Mouse (Mus musculus): ENCODE measurements at regions not wholly inside any gene's neighbourhood (a gene's known extent, or its start where the extent isn't known, plus 50 kb on each side); places are given as distances from the start of the nearest gene placed in this dataset.

- no peaks in the 10 kb centered on the region for H3K4me1 ChIP-seq
- 85% methylated on average over 1 of the region's 1 CpGs for WGBS
- no peaks in the 10 kb centered on the region for H3K27me3 ChIP-seq (replicated peaks; ENCODE audit: low read depth, poor library complexity, severe bottlenecking)
- H3K27ac ChIP-seq (replicated peaks) = no peak overlapping the region
- H3K4me3 ChIP-seq = no peak overlapping the region
- DNase-seq (ENCODE audit: low spot score) = no peak
- no peaks in the 10 kb centered on the region for H3K36me3 ChIP-seq (replicated peaks)
- H3K9me3 ChIP-seq = no peaks in the 10 kb centered on the region
Observed at GRCm38 (mm10) chr10:97122693-97123092, 356.7 kb upstream of the Dcn start.

GRCm38 (mm10) chr10:97141561-97141960 lies 337.8 kb upstream of the Dcn start:
- Histone ChIP-seq H3K4me3 (no peak overlapping the region), H3K4me1 (no peaks in the 10 kb centered on the region), H3K27ac (replicated peaks) (no peak overlapping the region), H3K27me3 (replicated peaks; ENCODE audit: low read depth, poor library complexity, severe bottlenecking) (no peaks in the 10 kb centered on the region), H3K9me3 (no peaks in the 10 kb centered on the region), H3K36me3 (replicated peaks) (no peaks in the 10 kb centered on the region)
- no peak for DNase-seq (ENCODE audit: low spot score)
- WGBS = 71% methylated on average over 2 of the region's 2 CpGs

DNA sequence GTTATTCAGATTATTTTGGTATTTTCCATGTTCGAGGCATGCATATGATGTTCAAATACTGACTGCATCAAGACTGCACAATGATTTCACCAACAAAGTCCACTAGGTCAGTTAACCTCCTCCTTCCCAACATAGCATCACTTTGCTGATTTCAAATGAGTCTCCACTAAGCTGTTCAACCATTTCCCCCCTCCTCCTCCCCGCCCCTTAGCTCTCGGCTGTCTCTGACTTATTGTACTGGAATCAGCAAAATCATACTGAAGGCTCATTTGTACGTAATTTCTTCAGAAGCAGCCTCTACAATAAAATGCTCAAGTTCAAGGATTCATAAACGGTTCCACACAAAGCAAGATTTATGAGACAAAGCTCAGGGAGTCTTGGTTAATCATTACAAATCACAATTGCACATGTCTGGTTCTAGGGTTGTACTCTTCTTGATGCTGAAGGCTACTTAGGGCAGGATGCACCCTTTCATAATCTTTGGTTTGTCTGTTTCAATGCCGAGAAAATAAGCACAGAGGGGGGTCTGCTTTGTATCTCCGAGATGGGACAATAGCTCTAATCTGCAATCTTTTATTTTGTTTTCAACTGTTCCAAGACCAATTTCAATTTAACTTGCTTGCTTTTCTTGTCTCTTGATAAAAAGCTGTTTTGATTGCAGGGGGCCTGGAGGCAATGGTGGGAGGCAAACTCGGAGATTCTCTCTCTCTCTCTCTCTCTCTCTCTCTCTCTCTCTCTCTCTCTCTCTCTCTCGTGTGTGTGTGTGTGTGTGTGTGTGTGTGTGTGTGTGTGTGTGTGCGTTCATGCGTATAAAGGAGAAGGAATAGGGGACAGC lies 320.6 kb upstream of the Dcn start:
- Histone ChIP-seq H3K36me3 (replicated peaks) (no peaks in the 10 kb centered on the region), H3K9me3 (no peaks in the 10 kb centered on the region), H3K27me3 (replicated peaks; ENCODE audit: low read depth, poor library complexity, severe bottlenecking) (no peaks in the 10 kb centered on the region), H3K4me3 (no peak overlapping the region), H3K4me1 (no peaks in the 10 kb centered on the region; the same call in 1 of the 2 replicates), H3K27ac (replicated peaks) (no peak overlapping the region)
- no peak for DNase-seq (ENCODE audit: low spot score)
- 71% methylated on average over 10 of the region's 11 CpGs for WGBS

DNA sequence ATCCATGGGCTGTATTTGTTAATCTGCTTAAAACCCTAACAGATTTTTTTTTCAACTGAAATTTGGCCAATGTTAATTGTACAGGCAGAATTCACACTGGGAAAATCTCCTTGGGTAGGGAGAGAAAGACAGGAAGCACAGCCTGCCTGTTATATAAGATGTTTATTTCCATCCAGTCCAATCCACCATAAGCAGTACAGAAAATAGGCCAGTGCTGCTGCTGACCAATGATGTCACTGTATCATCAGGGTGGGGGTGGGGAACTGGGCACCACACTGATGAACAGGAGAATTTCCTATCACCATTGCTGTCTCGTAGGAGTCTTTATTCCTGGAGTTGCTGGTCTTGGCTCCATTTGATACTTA lies 320.0 kb upstream of the Dcn start:
- no peak overlapping the region for H3K27ac ChIP-seq (replicated peaks)
- no peaks in the 10 kb centered on the region for H3K36me3 ChIP-seq (replicated peaks)
- 83% methylated on average over 1 of the region's 1 CpGs for WGBS
- no peaks in the 10 kb centered on the region for H3K9me3 ChIP-seq
- no peak overlapping the region for H3K4me3 ChIP-seq
- no peak for DNase-seq (ENCODE audit: low spot score)
- no peaks in the 10 kb centered on the region; the same call in 1 of the 2 replicates for H3K4me1 ChIP-seq
- H3K27me3 ChIP-seq (replicated peaks; ENCODE audit: low read depth, poor library complexity, severe bottlenecking) = no peaks in the 10 kb centered on the region

GRCm38 (mm10) chr10:97159831-97160575 lies 319.4 kb upstream of the Dcn start:
- Histone ChIP-seq H3K4me1 (no peaks in the 10 kb centered on the region; the same call in 1 of the 2 replicates), H3K36me3 (replicated peaks) (no peaks in the 10 kb centered on the region), H3K9me3 (no peaks in the 10 kb centered on the region), H3K4me3 (no peak overlapping the region), H3K27ac (replicated peaks) (no peak overlapping the region), H3K27me3 (replicated peaks; ENCODE audit: low read depth, poor library complexity, severe bottlenecking) (no peaks in the 10 kb centered on the region)
- WGBS = 58% methylated on average over 10 of the region's 10 CpGs
- DNase-seq (ENCODE audit: low spot score) = peak; percentile 16

DNA sequence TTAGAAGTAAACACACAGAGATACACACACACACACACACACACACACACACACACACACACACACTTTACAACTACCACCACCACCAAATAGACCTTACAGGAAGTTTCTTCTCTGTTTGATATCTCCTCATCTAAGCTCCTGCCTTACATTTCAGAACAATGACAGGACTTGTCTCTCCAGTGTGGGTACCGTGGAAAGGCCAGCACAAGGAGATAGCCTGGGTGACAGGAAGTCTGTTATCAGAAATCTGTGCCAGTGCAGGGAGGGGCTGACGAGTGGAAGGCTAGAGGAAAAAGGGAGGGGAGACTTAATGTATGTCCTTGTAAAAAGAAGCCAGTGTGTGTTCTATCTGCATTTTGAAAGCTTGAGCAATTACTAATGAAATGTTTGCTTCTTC lies 318.5 kb upstream of the Dcn start:
- Histone ChIP-seq H3K27me3 (replicated peaks; ENCODE audit: low read depth, poor library complexity, severe bottlenecking) (no peaks in the 10 kb centered on the region), H3K36me3 (replicated peaks) (no peaks in the 10 kb centered on the region), H3K27ac (replicated peaks) (no peak overlapping the region), H3K4me3 (no peak overlapping the region), H3K9me3 (no peaks in the 10 kb centered on the region), H3K4me1 (no peaks in the 10 kb centered on the region; the same call in 1 of the 2 replicates)
- WGBS = 43% methylated on average over 2 of the region's 2 CpGs
- DNase-seq (ENCODE audit: low spot score) = no peak

GRCm38 (mm10) chr10:97178468-97178867 lies 300.9 kb upstream of the Dcn start:
- no peaks in the 10 kb centered on the region for H3K36me3 ChIP-seq (replicated peaks)
- no peaks in the 10 kb centered on the region for H3K9me3 ChIP-seq
- no peak for DNase-seq (ENCODE audit: low spot score)
- H3K27me3 ChIP-seq (replicated peaks; ENCODE audit: low read depth, poor library complexity, severe bottlenecking) = no peaks in the 10 kb centered on the region
- no peak overlapping the region for H3K4me3 ChIP-seq
- no peaks in the 10 kb centered on the region for H3K4me1 ChIP-seq
- 61% methylated on average over 3 of the region's 3 CpGs for WGBS
- H3K27ac ChIP-seq (replicated peaks) = no peak overlapping the region

DNA sequence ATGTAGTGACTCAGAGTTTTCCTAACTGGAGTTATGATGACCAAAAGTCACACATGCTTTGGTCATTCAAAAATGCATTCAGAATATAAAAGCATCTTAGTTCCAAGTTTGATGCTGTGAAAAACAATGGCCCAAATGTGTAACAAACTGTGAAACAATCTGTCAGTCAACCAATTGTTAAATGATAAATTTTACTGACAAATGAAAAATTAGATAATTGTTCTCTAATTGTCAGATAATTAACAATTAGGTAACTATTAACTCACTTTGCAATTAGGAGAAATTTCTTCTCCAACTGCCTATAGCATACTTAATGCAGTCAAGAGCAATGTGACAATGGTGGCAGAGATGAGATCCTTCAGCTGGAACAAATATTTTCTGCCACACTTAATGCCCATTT lies 289.7 kb upstream of the Dcn start:
- H3K27me3 ChIP-seq (replicated peaks; ENCODE audit: low read depth, poor library complexity, severe bottlenecking) = no peaks in the 10 kb centered on the region
- no peaks in the 10 kb centered on the region for H3K9me3 ChIP-seq
- no peaks in the 10 kb centered on the region for H3K36me3 ChIP-seq (replicated peaks)
- H3K4me3 ChIP-seq = no peak overlapping the region
- no peaks in the 10 kb centered on the region for H3K4me1 ChIP-seq
- DNase-seq (ENCODE audit: low spot score) = no peak
- no peak overlapping the region for H3K27ac ChIP-seq (replicated peaks)

GRCm38 (mm10) chr10:97211238-97211695 lies 268.1 kb upstream of the Dcn start:
- no peak overlapping the region for H3K4me3 ChIP-seq
- DNase-seq (ENCODE audit: low spot score) = no peak
- WGBS = 69% methylated on average over 4 of the region's 4 CpGs

DNA sequence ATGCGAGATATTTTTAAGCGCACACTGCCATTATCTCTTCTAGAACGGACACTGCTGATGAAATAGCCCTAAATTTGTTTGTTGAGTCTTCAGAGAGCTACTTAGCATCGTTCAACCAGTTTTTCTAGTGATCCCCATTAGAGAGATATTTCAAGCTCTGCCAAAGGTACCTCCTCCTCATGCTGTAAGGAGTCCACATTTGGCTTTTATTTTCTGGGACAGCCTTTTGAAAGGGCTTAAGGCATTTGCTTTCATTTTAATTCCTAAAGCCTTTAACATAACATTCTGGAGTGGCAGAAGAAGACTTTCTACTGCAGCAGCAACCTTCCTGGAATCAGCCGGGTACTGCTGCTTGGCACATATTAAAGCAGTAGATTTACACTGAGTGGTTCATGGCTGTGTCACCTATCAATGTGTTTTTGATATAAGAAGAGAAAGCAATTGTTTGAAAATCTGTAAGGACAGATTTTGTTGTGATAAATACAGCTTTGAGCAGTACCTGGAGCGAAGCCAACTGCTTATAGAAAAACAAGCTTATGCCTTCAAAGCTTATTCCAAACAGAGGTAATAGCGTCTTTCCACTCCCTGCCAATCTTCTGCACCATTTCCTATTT lies 267.5 kb upstream of the Dcn start:
- no peaks in the 10 kb centered on the region for H3K36me3 ChIP-seq (replicated peaks)
- no peaks in the 10 kb centered on the region for H3K9me3 ChIP-seq
- H3K4me3 ChIP-seq = no peak overlapping the region
- H3K4me1 ChIP-seq = 0 out of 2 replicates have a peak, but pooled peaks cover 2% of the 10 kb centered on the region
- no peak for DNase-seq (ENCODE audit: low spot score)
- WGBS = 82% methylated on average over 7 of the region's 7 CpGs
- no peaks in the 10 kb centered on the region for H3K27me3 ChIP-seq (replicated peaks; ENCODE audit: low read depth, poor library complexity, severe bottlenecking)
- H3K27ac ChIP-seq (replicated peaks) = no peak overlapping the region

More at GRCm38 (mm10) chr10:97211238-97211695, 268.1 kb upstream of the Dcn start:
- H3K9me3 ChIP-seq = no peaks in the 10 kb centered on the region
- H3K36me3 ChIP-seq (replicated peaks) = no peaks in the 10 kb centered on the region
- H3K27ac ChIP-seq (replicated peaks) = no peak overlapping the region
- no peaks in the 10 kb centered on the region for H3K27me3 ChIP-seq (replicated peaks; ENCODE audit: low read depth, poor library complexity, severe bottlenecking)
- H3K4me1 ChIP-seq = 0 out of 2 replicates have a peak, but pooled peaks cover 2% of the 10 kb centered on the region

DNA sequence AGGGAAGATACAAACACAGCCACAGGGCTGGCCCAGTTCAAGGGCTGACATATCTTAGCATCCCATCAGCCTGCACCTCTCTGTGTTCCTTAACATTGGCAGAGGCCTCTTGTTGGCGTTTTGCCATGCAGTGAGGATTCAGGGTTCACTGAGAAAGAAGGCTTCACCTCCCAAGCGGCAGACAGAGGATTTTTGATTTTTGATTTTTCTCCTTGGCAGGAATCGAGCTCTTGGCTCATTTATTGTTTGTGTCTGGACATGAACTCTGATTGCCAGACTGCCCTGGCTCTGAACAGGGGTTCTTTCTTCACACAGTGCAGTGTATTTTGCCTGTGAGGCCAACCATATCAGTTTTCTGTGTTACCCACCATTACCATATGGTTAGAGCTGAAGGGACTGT lies 259.9 kb upstream of the Dcn start:
- H3K27ac ChIP-seq (replicated peaks) = no peak overlapping the region
- H3K36me3 ChIP-seq (replicated peaks) = no peaks in the 10 kb centered on the region
- no peaks in the 10 kb centered on the region for H3K27me3 ChIP-seq (replicated peaks; ENCODE audit: low read depth, poor library complexity, severe bottlenecking)
- no peaks in the 10 kb centered on the region for H3K9me3 ChIP-seq
- WGBS = 82% methylated on average over 3 of the region's 3 CpGs
- DNase-seq (ENCODE audit: low spot score) = no peak
- no peaks in the 10 kb centered on the region for H3K4me1 ChIP-seq
- no peak overlapping the region for H3K4me3 ChIP-seq

DNA sequence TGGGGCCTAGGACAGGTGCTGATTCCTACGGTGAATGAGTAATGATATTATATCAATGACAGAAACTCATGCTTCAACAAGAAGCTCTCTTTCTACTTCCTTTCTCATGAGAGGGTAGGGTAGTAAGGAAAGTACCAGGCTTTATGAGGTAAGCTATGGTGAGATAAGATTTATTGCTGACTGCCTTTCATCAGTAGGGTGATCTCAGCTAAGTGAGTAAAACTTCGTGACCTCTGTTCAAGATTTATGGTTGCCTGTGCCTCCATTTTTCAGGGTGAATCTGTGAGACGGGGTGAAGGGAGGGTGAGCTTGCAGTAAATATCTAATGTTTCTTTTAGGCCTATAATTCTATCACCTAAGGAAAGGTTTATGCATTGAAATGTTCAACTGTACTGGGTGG lies 259.0 kb upstream of the Dcn start:
- Histone ChIP-seq H3K36me3 (replicated peaks) (no peaks in the 10 kb centered on the region), H3K27me3 (replicated peaks; ENCODE audit: low read depth, poor library complexity, severe bottlenecking) (no peaks in the 10 kb centered on the region), H3K4me1 (no peaks in the 10 kb centered on the region), H3K9me3 (no peaks in the 10 kb centered on the region), H3K27ac (replicated peaks) (no peak overlapping the region), H3K4me3 (no peak overlapping the region)
- no peak for DNase-seq (ENCODE audit: low spot score)
- 93% methylated on average over 3 of the region's 3 CpGs for WGBS
